Mouse (Mus musculus): ENCODE measurements around the gene Usp3.

Gene Usp3

DNA sequence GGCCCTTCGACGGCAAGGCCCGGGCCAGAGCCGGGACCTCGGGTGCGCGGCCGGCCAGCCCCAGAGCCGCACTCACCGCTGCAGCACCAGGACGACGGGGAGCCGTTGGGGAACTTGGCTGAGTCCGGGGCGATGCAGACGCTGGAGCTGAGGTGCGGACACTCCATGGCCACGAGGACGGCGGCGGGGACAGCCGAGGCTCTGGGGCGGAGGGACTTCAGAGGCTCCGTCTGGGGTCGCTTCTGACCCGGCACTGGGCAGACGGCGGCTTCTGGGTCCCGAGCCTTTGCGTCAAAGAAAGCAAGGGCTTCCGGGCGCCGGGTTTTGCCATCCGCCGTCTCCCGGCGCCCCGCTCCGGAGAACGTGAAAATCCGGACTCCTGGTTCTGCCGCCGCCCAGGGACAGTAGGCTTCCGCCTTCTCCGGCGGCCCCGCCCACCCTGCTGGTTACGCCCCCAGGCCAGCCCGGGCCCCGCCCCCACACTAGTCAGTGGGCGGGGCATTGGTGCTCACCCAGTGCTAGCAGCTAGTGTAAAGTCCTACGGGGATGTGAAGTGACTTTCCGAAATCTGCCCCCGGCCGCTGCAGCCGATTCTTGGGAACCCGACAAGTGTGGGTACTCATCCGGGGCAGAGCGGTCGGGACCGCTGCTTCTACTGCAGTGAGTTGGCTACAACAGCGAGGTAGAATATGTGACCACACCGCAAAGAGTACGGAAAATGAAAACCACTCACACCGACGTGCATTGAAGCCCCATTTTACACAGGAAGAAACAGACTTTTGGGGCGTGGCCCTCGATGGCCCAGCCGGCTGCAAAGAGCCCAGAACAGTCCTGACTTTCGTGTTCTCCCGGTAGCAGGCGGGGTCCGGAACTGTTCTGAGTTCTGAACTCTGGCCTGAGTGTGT lies at the start of gene Usp3:
Gene Usp3 (minus strand): TSS at position 435 of the 905 bp plus-strand sequence.
- peak; percentile 99 for DNase-seq

DNA sequence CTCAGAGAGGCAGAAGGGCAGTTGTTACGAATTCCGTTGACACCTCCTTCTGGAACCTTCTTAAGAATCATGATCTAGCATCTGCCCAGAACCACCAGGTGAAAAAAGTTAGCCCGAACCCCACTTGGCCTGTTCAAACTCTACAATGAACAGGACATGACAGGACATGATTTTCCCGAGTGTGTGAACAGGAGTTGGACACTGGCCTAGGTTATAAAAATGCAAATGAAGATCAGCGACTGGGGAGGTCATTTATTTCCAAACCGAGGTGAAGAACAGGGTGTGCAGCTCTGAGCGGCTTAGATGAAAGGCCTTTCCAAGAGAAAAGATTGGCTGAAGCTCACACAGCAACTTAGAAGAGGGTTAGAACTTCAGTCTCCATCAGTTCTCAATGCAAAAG lies 47.5 kb upstream of the Usp3 start:
- DNase-seq = no peak

DNA sequence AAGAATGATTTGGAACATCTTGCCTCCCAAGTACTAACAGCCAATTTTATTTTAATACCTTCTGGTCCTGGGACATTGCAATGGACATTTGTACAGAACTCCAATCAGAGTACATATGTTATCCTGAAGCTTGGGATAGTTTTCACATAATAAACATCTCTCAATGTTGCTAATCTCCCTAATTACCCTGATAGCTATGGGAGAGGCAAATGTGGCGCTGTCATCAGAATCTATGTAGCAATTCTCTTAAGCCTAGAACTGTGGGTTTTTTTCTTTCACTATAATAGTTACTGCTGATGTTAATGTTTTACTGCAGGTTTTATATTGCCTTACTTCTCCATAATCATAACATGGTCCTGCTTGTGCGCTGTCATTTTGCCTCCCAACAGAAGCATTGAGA lies 46.7 kb upstream of the Usp3 start:
- DNase-seq = no peak

DNA sequence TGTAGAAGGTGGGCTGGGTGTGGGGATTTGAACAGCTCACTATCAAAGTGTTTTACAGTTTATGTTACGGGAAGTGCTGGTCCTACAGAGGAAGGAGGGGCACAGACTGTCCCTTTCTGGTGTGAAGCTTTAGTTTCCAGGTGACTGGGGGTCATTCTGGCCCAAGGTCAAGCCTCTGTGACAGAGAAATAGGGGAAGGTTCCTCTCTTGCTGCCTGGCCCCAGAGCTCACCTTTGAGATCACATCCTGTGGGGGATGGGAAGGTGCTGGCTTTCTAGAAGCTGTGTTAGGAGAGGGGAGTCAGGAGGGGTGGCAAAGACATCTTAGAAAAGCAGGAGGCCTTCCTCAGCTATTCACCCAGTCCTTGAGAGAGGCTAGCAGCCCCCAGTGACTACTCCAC lies 39.5 kb upstream of the Usp3 start:
- peak; percentile 57 for DNase-seq

DNA sequence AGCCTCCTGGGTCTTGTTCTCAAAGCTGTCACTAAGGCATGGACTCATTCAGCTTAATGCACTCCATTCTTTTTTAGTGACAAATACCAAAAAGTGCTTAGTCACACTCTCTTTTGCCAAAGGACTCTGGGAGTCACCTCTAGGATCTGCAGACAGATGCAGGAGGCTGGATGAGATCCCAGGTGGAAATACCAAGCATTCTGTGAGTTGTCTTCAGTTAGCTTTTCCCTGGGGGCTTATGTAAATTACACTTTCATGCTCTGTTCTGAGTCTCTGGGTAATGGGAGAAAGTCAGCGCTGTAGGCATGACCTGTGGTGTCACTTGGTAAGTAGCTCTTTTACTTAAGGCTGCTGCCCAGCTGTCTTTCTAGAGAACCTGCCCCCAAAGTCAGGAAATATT lies 38.0 kb upstream of the Usp3 start:
- DNase-seq = no peak

DNA sequence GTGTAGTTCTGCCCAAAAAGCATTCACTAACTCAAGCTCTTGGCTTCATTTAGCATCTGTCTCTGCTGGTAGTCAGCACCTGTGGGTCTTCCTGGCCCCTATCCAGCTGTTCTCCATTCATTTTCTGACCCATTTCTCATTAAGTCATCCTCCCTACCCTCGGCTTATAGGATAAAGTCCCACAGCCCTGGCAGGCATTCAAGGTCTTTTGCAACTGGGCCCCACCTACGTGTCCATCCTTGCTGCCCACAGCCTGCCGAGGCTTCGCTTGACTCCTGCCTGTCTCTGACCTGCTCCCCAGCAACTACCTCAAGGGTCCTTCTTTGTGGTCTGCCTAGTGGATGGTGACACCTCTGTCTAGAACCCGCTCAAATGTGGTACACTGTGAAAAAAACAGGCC lies 33.7 kb upstream of the Usp3 start:
- DNase-seq = no peak

DNA sequence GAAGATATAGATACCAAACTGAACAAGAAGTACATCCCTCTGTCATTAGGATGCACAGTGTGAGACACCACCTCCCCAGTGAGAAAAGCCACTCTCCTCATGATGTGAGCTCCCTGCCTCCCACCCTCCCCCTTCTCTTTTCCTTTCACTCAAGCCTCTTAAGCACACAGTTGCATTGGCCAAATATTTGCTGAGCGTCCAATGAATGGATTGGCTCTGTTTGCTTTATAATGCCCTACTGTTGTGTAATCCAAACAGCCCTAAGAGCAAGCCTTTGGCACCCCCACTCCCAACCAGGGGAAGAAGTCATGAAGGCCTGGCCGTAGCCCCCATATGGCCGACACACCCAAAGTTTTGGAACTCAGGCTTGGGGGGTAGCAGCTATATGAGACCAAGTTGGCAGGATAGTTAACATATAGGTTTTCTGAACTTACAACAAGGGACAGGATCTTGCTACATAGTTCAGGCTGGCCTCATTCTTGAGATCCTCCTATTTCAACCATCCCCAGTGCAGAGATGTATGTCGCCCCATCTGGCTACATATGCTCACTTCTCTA lies 33.1 kb upstream of the Usp3 start:
- DNase-seq = no peak

DNA sequence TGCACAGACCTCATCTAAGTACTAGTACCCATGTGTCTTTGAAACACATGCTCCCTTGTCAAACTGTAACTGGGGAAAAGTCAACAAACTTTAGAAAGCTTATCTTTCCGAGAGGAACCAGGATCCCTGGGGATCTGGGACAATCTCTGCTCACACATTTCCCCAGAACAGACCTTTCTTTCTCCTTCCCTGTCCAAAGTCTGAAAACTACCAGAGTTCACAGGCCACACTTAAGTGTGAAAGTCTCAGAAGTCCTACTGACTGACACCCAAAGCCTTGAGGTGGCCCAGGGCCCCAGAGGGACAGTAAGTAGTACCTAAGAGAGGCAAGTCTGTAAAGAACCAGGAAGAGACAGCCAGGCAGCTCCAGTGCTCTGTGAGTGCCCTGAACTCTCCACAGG lies 31.9 kb upstream of the Usp3 start:
- DNase-seq = no peak

DNA sequence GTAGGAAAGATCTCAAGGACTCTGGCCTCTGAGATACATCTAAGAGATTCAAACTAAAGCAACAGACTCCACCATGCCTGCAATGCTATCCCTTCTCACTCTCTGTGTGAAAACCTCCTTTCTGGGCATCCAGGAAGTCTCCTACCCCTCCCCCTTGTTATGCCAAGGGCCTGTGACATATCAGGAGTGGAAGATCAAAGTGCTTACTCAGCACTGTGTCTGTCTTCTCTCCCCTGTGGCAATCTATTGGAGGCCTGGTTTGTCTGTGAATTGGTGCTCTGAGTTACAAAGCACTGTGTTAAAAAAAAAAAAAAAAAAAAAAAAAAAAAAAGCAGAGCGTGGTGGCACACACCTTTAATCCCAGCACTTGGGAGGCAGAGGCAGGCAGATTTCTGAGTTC lies 30.7 kb upstream of the Usp3 start:
- DNase-seq = no peak

DNA sequence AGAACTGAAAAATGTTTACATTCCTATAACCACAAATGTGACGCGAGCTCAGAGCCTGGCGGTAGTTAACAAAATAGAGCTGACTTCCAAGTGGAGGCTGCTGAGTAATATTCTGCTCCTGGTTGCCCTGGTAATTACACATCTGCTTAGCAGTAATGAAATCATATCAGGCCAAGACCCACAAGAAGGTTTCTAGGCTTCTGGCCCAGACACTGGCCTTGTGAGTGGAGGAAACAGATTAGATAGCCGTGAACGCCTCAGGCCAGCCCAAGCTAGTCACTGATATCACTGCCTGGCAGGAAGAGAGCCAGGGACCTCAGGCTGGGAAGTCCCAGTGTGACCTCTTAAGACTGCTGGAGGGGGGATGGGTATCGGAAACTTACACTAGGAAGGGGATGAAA lies 27.6 kb upstream of the Usp3 start:
- DNase-seq = no peak

DNA sequence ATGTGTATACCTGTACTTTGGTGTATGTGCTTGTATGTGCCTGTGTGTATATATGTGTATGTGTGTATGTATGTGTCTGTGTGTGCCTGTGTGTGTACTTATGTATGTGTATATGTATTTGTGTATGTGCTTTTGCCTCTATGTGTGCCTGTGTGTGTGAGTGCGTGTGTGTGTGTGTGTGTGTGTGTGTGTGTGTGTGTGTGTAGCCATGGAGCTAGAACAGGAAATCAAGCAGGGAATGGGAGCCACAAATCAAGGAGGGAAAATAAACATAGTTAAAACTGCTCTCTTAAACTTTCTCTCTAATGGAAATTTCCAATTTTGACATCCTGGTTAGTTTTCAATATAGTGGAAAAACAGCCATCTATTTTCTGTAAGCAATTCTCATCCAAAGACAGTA lies 27.1 kb upstream of the Usp3 start:
- no peak for DNase-seq

DNA sequence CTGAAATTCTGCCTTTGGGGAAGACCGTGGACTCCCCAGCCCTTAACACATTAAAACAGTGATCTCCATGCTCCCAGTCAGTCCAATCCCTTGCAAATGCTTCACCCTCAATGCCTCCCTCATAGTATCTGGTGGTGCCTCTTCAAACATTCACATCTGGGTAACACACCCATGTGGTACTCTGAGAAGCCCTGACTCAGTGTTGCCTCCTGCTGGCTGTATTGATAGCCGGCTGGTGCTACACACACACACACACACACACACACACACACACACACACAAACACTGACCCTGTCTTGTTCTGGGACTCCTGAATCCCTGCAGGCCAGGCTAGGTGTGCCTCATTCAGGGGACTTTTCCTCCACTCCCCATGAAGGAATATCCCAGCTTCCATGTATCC lies 24.9 kb upstream of the Usp3 start:
- no peak for DNase-seq

DNA sequence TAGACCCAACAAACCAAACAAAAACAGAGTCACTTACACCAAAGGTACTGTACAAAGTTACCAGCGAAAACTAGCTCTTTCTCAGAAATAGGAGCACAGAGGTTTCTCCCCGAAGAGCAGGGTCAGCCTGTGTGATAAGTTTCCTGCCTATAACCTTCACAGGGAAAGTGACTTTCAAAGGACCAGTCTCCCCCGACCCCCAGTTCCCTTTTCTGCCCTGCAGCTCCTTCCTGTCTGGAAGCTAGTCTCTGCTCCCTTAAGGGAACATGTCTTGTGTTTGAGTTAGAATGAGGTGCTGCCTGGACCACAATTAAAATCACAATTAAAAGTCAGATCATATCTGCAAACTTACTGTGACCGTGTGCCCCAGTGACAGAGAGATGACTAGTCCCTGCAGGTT lies 23.9 kb upstream of the Usp3 start:
- no peak for DNase-seq

DNA sequence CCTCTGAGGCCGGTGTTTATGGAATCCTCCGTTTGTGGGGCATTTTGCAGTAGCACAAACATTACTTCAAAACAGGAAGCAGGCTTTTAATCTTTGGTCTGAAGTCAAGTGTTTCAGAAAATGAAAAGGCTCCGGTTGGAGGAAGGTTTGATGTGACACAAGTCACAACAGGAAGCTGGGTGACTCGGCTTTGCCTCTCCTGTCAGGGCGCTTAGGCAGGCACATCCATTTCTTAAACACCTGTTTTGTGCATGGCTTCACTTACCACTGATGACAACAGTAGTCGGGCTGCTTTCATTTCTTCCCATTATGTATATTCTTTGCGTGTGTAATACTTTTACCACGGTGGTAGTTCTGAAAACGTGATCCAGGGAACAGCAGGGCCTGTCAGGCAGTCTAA lies 22.2 kb upstream of the Usp3 start:
- DNase-seq = peak; percentile 76

DNA sequence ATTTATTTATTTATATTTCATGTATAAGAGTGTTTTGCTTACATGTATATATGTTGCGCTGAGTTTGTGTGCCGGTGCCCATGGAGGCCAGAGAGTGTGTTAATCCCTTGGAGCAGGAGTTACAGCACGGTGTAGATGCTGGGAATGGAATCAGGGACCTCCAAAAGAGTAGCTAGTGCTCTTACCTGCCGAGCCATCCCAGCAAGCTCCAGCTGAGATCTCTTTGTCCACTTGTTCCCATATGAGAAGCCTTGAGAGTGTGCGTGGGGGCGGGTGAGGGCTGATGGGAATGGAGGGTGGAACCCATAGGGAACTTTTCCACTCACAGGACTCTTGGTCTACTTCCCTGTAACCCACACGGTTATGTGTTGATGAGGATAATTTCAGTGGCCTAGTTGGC lies 21.6 kb upstream of the Usp3 start:
- DNase-seq = no peak

DNA sequence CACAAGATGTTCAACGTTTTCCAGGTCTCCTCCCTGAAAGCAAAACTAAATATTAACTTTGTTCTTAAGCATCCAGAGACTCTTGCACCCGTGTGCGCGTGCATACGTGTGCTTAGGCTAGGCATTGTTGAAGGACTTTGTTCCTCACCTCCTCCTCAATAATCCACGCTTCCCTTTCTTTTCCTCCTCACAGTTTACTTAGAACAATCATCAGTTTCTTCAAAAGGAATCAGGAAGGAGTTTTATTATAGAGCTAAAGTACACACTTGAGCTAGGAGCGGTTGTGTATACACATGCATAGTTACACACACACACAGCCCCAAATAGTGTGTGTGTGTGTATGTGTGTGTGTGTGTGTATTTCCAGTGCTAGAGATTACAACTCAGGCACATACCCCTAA lies 20.7 kb upstream of the Usp3 start:
- no peak for DNase-seq

DNA sequence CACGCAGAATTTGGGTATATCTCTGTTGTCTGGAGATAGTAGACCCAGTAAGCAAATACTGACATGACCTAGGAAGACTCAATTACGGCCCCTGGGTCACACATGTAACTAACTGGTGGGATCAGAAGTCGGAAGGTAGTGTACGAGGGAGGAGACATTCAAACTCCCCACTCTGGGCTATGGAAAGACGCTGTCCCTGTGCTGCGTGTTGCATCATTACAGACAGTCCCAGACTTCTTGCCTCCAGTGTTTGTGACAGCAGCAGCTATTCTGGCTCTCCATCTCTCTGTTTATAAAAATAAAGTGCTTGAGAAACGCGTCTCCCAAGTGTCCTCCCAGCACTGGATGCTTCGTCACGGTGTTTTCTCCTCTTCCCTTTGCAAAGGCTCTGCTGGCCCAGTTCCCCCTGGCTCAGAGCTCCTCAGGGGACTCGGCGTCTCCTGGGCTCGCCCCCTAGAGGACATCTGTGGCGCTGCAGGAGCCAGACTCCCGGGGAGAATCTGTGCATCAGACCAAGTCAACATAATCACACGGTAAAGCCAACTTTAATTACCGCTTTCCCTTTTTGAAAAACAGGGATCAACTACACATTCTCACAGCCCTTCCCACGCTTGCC lies 18.6 kb upstream of the Usp3 start:
- DNase-seq = peak; percentile 92

DNA sequence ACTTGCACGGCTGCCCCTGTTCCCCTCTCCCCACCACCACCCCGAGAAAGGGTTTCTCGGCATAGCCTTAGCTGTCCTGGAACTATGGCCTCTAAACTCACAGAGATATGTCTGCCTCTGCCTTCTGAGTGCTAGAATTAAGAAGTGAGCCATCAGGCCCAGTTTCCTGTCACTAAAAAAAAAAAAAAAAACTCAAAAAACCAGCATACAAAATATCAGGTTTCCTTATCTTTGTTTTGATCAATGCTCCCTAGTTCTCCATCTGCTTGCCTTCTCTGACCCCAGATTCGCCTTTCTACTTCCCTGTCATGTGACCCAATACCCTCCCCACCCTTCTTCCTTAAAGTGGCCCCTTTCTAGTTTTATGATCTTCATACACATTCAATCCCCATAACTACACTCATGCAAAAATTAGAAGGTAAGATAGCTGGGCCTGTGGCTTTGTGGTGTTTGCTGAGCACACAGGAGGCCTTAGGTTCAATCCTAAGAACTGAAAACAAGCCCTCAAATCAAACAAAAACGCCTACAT lies 15.9 kb upstream of the Usp3 start:
- no peak for DNase-seq

DNA sequence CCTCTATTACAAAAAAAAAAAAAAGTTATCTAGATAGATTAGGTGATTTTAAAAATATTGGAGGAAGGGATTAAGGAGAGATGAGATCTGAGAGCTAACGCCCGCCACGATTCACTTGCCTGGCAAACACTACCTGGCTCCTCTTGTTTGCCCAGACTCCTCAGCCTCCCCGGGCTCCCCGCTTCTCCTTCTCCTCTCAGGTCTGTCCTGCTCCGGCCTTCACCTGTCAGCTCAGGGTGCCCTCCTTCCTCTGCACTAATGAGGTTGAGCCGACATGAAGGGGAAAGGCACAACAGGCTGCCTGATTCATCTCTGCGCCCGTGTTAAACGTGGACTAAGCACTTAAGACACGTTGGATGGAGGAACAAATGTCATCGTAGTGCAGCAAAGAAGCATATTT lies 13.9 kb upstream of the Usp3 start:
- DNase-seq = no peak

DNA sequence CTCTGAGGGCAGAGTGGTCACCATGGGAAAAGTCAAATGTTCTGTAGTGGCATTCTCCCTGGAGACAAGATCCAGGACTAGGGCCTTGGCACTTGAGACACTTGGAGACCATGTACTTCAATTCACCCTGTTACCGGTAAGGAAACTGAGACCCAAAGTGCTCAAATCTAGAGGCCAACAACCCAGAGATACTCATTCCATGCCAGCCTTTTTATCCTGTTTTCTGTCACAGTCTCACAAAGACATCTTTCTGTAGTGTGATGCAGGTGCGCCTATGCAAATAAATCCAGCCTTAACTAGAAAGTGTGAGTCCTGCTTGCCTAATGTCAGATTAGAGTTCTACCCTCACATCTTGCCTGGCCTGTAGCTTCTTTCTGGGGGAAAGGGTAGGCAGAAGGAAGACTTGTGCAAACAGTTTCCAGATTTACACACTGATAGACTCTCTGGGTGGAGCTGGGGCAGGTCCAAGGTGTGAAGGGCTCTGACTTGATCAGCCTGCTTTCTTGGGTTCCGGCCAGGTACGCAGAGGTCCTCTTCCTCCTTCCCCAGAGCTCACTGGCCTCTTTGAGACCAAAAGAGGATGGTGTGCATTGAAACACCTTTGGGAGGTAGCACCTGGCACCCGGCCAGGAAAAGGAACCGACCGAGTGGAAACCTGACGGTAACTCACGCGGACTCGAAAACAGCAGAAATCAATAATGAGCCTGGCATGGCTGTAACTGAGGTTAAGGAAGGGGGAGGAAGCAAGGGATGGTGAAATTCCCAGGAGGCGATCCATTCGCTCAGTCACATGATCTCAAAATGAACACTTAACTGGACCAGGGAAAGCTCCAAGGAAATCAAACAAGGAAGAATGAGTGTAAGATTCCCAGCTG lies 13.2 kb upstream of the Usp3 start:
- DNase-seq = no peak

DNA sequence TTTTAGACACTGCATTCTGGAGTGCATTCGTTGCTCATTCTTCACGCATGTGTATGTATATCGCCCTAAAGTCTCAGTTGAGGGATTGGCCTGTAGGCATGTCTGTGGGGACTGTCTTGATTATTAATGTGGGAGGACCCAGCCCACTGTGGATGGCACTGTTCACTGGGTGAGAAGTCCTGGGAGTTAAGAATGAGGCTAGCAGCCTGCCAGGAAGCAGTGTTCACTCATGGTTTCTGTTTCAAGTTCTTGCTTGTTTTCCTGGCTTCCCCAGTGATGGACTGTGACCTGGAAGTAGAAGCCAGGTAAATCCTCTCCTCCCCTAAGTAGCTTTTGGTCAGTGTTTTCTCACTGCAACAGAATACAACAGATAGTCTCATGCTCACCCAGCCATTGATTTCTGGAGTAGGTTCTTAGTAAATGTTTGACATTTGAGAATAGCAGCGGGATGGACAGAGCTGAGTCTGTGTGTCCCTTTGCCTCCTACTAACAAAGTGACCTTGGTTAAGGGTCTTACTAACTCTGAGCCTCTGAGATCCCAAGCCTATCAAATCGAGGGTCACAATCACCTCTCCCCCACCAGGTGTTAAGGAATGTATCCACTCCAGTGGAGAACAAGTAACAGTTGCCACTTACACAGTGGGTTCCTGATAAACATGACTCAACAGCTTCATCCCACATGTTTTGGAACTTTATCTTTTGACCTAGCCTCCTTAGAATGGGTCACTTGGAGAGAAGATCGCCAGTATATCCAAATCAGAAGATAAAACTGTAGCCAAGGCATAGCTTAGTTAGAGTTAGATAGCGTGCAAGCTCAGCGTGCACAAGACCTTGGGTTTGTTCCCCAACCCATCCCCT lies 11.6 kb upstream of the Usp3 start:
- DNase-seq = no peak

DNA sequence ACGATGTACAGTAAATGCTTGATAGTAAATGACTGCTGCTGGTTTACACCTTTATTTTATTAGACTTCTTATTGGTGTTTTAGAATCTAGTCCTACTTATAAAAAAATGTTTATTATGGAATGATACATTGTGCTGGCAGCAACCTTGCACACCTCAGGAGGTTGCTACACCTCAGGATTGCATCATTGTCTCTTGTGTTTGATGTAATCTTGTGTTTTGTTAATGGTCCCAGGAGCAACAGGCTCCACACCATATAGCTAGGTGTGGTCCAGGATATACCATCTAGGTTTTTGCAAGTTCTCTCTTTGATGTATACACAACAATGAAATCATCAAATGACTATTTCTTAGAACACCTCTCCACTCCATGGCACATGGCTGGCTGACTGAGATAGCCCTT lies 11.0 kb upstream of the Usp3 start:
- no peak for DNase-seq

All from thymus, postnatal 25 days (tissue).